Mouse (Mus musculus): ENCODE results near the gene Ak2.
A peak's percentile ranks its signal among the peaks of the same experiment; 100 is the strongest.

Gene Ak2

GRCm38 (mm10) chr4:128991500-128992008, at the start of gene Ak2:
Ak2 (plus strand) TSS chr4:128991958.
- no peak for DNase-seq (ENCODE audit: low spot score)

GRCm38 (mm10) chr4:128942346-128942745, 49.4 kb upstream of the Ak2 start:
- no peak for DNase-seq (ENCODE audit: low spot score)

- DNase-seq (ENCODE audit: low spot score), result no peak
These were observed 45.0 kb upstream of the Ak2 start for GRCm38 (mm10) chr4:128946736-128947135.

- DNase-seq (ENCODE audit: low spot score), result no peak
These were observed 44.3 kb upstream of the Ak2 start for GRCm38 (mm10) chr4:128947326-128947933.

- DNase-seq (ENCODE audit: low spot score), result peak; percentile 61
These were observed 43.6 kb upstream of the Ak2 start for GRCm38 (mm10) chr4:128948137-128948674.

GRCm38 (mm10) chr4:128949470-128950005, 42.2 kb upstream of the Ak2 start:
- DNase-seq (ENCODE audit: low spot score), result no peak

GRCm38 (mm10) chr4:128950461-128950860, 41.3 kb upstream of the Ak2 start:
- DNase-seq (ENCODE audit: low spot score), result no peak

GRCm38 (mm10) chr4:128953851-128954250, 37.9 kb upstream of the Ak2 start:
- DNase-seq (ENCODE audit: low spot score), result no peak

GRCm38 (mm10) chr4:128957155-128957911, 34.4 kb upstream of the Ak2 start:
- DNase-seq (ENCODE audit: low spot score), result peak; percentile 51

- DNase-seq (ENCODE audit: low spot score), result no peak
These were observed 33.6 kb upstream of the Ak2 start for GRCm38 (mm10) chr4:128958156-128958555.

GRCm38 (mm10) chr4:128958849-128959248, 32.9 kb upstream of the Ak2 start:
- DNase-seq (ENCODE audit: low spot score), result no peak

GRCm38 (mm10) chr4:128959676-128960075, 32.1 kb upstream of the Ak2 start:
- DNase-seq (ENCODE audit: low spot score), result no peak

GRCm38 (mm10) chr4:128961301-128962028, 30.3 kb upstream of the Ak2 start:
- no peak for DNase-seq (ENCODE audit: low spot score)

GRCm38 (mm10) chr4:128962029-128962925, 29.5 kb upstream of the Ak2 start, which contains the start of gene Azin2:
Azin2 (minus strand) TSS chr4:128962442.
- DNase-seq (ENCODE audit: low spot score), result peak; percentile 93

GRCm38 (mm10) chr4:128962926-128963290, 28.9 kb upstream of the Ak2 start:
- no peak for DNase-seq (ENCODE audit: low spot score)

- DNase-seq (ENCODE audit: low spot score), result no peak
These were observed 25.0 kb upstream of the Ak2 start for GRCm38 (mm10) chr4:128966751-128967150.

- DNase-seq (ENCODE audit: low spot score), result no peak
These were observed 22.7 kb upstream of the Ak2 start for GRCm38 (mm10) chr4:128969081-128969480.

GRCm38 (mm10) chr4:128969607-128970416, 21.9 kb upstream of the Ak2 start:
- no peak for DNase-seq (ENCODE audit: low spot score)

- no peak for DNase-seq (ENCODE audit: low spot score)
These were observed 21.3 kb upstream of the Ak2 start for GRCm38 (mm10) chr4:128970417-128970807.

GRCm38 (mm10) chr4:128971065-128971694, 20.6 kb upstream of the Ak2 start:
- DNase-seq (ENCODE audit: low spot score), result peak; percentile 84
